Mouse (Mus musculus): ENCODE measurements around the gene Ehd1.

Gene Ehd1

GRCm38 (mm10) chr19:6281122-6282020 lies 4.8 kb downstream of the Ehd1 start:
- DNase-seq = no peak

- DNase-seq = peak; percentile 72
Measured at GRCm38 (mm10) chr19:6283001-6283400, 6.5 kb downstream of the Ehd1 start.

- DNase-seq = no peak
Measured at GRCm38 (mm10) chr19:6284502-6284901, 8.0 kb downstream of the Ehd1 start.

GRCm38 (mm10) chr19:6285226-6285625 lies 8.7 kb downstream of the Ehd1 start:
- DNase-seq = no peak

- peak; percentile 68 for DNase-seq
Measured at GRCm38 (mm10) chr19:6285632-6286433, 9.3 kb downstream of the Ehd1 start.

- DNase-seq = no peak
Measured at GRCm38 (mm10) chr19:6286434-6287401, 10.2 kb downstream of the Ehd1 start.

GRCm38 (mm10) chr19:6288236-6288894 lies 11.8 kb downstream of the Ehd1 start:
- DNase-seq = no peak

GRCm38 (mm10) chr19:6289696-6290238 lies 13.2 kb downstream of the Ehd1 start:
- no peak for DNase-seq

GRCm38 (mm10) chr19:6290720-6291116 lies 14.2 kb downstream of the Ehd1 start:
- peak; percentile 60 for DNase-seq

- DNase-seq = peak; percentile 89
Measured at GRCm38 (mm10) chr19:6291117-6291781, 14.7 kb downstream of the Ehd1 start.

- no peak for DNase-seq
Measured at GRCm38 (mm10) chr19:6292262-6292661, 15.7 kb downstream of the Ehd1 start.

GRCm38 (mm10) chr19:6294301-6294700 lies 17.8 kb downstream of the Ehd1 start:
- no peak for DNase-seq

- no peak for DNase-seq
Measured at GRCm38 (mm10) chr19:6296551-6297210, 20.2 kb downstream of the Ehd1 start.

- DNase-seq = no peak
Measured at GRCm38 (mm10) chr19:6297641-6298040, 21.1 kb downstream of the Ehd1 start.

- no peak for DNase-seq
Measured at GRCm38 (mm10) chr19:6299003-6299402, 22.5 kb downstream of the Ehd1 start.

- DNase-seq = no peak
Measured at GRCm38 (mm10) chr19:6299450-6300267, 23.1 kb downstream of the Ehd1 start.

- no peak for DNase-seq
Measured at GRCm38 (mm10) chr19:6300402-6300841, 23.9 kb downstream of the Ehd1 start.

- DNase-seq = no peak
Measured at GRCm38 (mm10) chr19:6302114-6302513, 25.6 kb downstream of the Ehd1 start.

GRCm38 (mm10) chr19:6302522-6302921 lies 26.0 kb downstream of the Ehd1 start:
- no peak for DNase-seq

GRCm38 (mm10) chr19:6303831-6304230 lies 27.3 kb downstream of the Ehd1 start:
- DNase-seq = no peak
